Mouse (Mus musculus): Measurements from ENCODE around the gene Tnpo1. TPM values are rescaled to one million over a fixed set of nuclear protein-coding genes. Genes with fewer than 3 reads are reported as not detected.
A peak's percentile ranks its signal among the peaks of the same experiment; 100 is the strongest.

Gene Tnpo1
- 48.8 and 50.0 TPM in 2 replicates for polyA plus RNA-seq (2015; fragmentation: Nextera tagmentation; extraction: Ambion mirVana)

- H3K9ac ChIP-seq, result peak within 1 kb of the TSS; percentile 100
- ATAC-seq (ENCODE audit: insufficient number of reproducible peaks, low FRiP score, low TSS enrichment, low read depth), result peak; percentile 95
- H3K4me1 ChIP-seq, result peaks cover 26% of the 10 kb centered on the region
- peak within 1 kb of the TSS; percentile 98 for H3K27ac ChIP-seq (replicated peaks)
- no peaks in the 10 kb centered on the region for H3K27me3 ChIP-seq
- 0 out of 2 replicates have a peak, but pooled peaks cover 9% of the 10 kb centered on the region for H3K36me3 ChIP-seq
- H3K4me2 ChIP-seq (replicated peaks), result peak within 1 kb of the TSS; percentile 73
- peak within 1 kb of the TSS; percentile 78 for H3K4me3 ChIP-seq (replicated peaks)
- under 1% methylated on average over 70 of the region's 75 CpGs for WGBS
- H3K9me3 ChIP-seq (replicated peaks), result no peaks in the 10 kb centered on the region
Observed at GRCm38 (mm10) chr13:98926213-98926957, at the start of gene Tnpo1. Gene Tnpo1 (minus strand): TSS chr13:98926384.

GRCm38 (mm10) chr13:98972090-98972489 is 45.9 kb upstream of the Tnpo1 start:
- WGBS, result 84% methylated on average over 3 of the region's 3 CpGs
- Histone ChIP-seq H3K27ac (replicated peaks) (no peak overlapping the region), H3K27me3 (no peaks in the 10 kb centered on the region), H3K4me1 (no peaks in the 10 kb centered on the region), H3K4me3 (replicated peaks) (no peak overlapping the region), H3K9me3 (replicated peaks) (no peaks in the 10 kb centered on the region), H3K4me2 (replicated peaks) (no peak overlapping the region), H3K9ac (no peak overlapping the region), H3K36me3 (no peaks in the 10 kb centered on the region)
- ATAC-seq (ENCODE audit: insufficient number of reproducible peaks, low FRiP score, low TSS enrichment, low read depth), result no peak

- H3K27me3 ChIP-seq, result no peaks in the 10 kb centered on the region
- no peaks in the 10 kb centered on the region for H3K36me3 ChIP-seq
- ATAC-seq (ENCODE audit: insufficient number of reproducible peaks, low FRiP score, low TSS enrichment, low read depth), result no peak
- H3K4me1 ChIP-seq, result no peaks in the 10 kb centered on the region
- no peak overlapping the region for H3K27ac ChIP-seq (replicated peaks)
- WGBS, result 59% methylated on average over 5 of the region's 5 CpGs
- H3K9me3 ChIP-seq (replicated peaks), result no peaks in the 10 kb centered on the region
- H3K9ac ChIP-seq, result no peak overlapping the region
- H3K4me2 ChIP-seq (replicated peaks), result no peak overlapping the region
- H3K4me3 ChIP-seq (replicated peaks), result no peak overlapping the region
Observed at GRCm38 (mm10) chr13:98971641-98972040, 45.5 kb upstream of the Tnpo1 start.

- no peak overlapping the region for H3K27ac ChIP-seq (replicated peaks)
- H3K27me3 ChIP-seq, result no peaks in the 10 kb centered on the region
- H3K4me1 ChIP-seq, result no peaks in the 10 kb centered on the region
- H3K9me3 ChIP-seq (replicated peaks), result no peaks in the 10 kb centered on the region
- WGBS, result 61% methylated on average over 4 of the region's 4 CpGs
- H3K4me2 ChIP-seq (replicated peaks), result no peak overlapping the region
- ATAC-seq (ENCODE audit: insufficient number of reproducible peaks, low FRiP score, low TSS enrichment, low read depth), result no peak
- H3K36me3 ChIP-seq, result no peaks in the 10 kb centered on the region
- H3K4me3 ChIP-seq (replicated peaks), result no peak overlapping the region
- H3K9ac ChIP-seq, result no peak overlapping the region
Observed at GRCm38 (mm10) chr13:98968517-98968916, 42.3 kb upstream of the Tnpo1 start.

GRCm38 (mm10) chr13:98967942-98968341 is 41.8 kb upstream of the Tnpo1 start:
- Histone ChIP-seq H3K4me1 (no peaks in the 10 kb centered on the region), H3K9ac (no peak overlapping the region), H3K9me3 (replicated peaks) (no peaks in the 10 kb centered on the region), H3K4me2 (replicated peaks) (no peak overlapping the region), H3K4me3 (replicated peaks) (no peak overlapping the region), H3K27ac (replicated peaks) (no peak overlapping the region), H3K27me3 (no peaks in the 10 kb centered on the region), H3K36me3 (no peaks in the 10 kb centered on the region)
- 80% methylated on average over 6 of the region's 6 CpGs for WGBS
- no peak for ATAC-seq (ENCODE audit: insufficient number of reproducible peaks, low FRiP score, low TSS enrichment, low read depth)

- Histone ChIP-seq H3K27me3 (no peaks in the 10 kb centered on the region), H3K36me3 (no peaks in the 10 kb centered on the region), H3K4me1 (no peaks in the 10 kb centered on the region), H3K4me3 (replicated peaks) (no peak overlapping the region), H3K4me2 (replicated peaks) (no peak overlapping the region), H3K27ac (replicated peaks) (no peak overlapping the region), H3K9ac (no peak overlapping the region), H3K9me3 (replicated peaks) (no peaks in the 10 kb centered on the region)
- WGBS, result 82% methylated on average over 5 of the region's 5 CpGs
- no peak for ATAC-seq (ENCODE audit: insufficient number of reproducible peaks, low FRiP score, low TSS enrichment, low read depth)
Observed at GRCm38 (mm10) chr13:98966583-98966982, 40.4 kb upstream of the Tnpo1 start.

GRCm38 (mm10) chr13:98963612-98964011 is 37.4 kb upstream of the Tnpo1 start:
- no peaks in the 10 kb centered on the region for H3K9me3 ChIP-seq (replicated peaks)
- H3K27me3 ChIP-seq, result no peaks in the 10 kb centered on the region
- H3K9ac ChIP-seq, result no peak overlapping the region
- no peak for ATAC-seq (ENCODE audit: insufficient number of reproducible peaks, low FRiP score, low TSS enrichment, low read depth)
- no peaks in the 10 kb centered on the region for H3K36me3 ChIP-seq
- H3K4me2 ChIP-seq (replicated peaks), result no peak overlapping the region
- no peaks in the 10 kb centered on the region for H3K4me1 ChIP-seq
- H3K27ac ChIP-seq (replicated peaks), result no peak overlapping the region
- no peak overlapping the region for H3K4me3 ChIP-seq (replicated peaks)
- WGBS, result 100% methylated on average over 1 of the region's 1 CpGs

- 69% methylated on average over 2 of the region's 2 CpGs for WGBS
- H3K9me3 ChIP-seq (replicated peaks), result no peaks in the 10 kb centered on the region
- no peak overlapping the region for H3K9ac ChIP-seq
Observed at GRCm38 (mm10) chr13:98958177-98958576, 32.0 kb upstream of the Tnpo1 start.

GRCm38 (mm10) chr13:98956209-98956608 is 30.0 kb upstream of the Tnpo1 start:
- no peak overlapping the region for H3K4me2 ChIP-seq (replicated peaks)
- no peak overlapping the region for H3K9ac ChIP-seq
- no peaks in the 10 kb centered on the region for H3K9me3 ChIP-seq (replicated peaks)
- H3K27ac ChIP-seq (replicated peaks), result no peak overlapping the region
- no peaks in the 10 kb centered on the region for H3K4me1 ChIP-seq
- no peaks in the 10 kb centered on the region for H3K36me3 ChIP-seq
- ATAC-seq (ENCODE audit: insufficient number of reproducible peaks, low FRiP score, low TSS enrichment, low read depth), result no peak
- H3K27me3 ChIP-seq, result no peaks in the 10 kb centered on the region
- 92% methylated on average over 2 of the region's 2 CpGs for WGBS
- H3K4me3 ChIP-seq (replicated peaks), result no peak overlapping the region

More at GRCm38 (mm10) chr13:98958177-98958576, 32.0 kb upstream of the Tnpo1 start:
- no peak for ATAC-seq (ENCODE audit: insufficient number of reproducible peaks, low FRiP score, low TSS enrichment, low read depth)
- no peak overlapping the region for H3K27ac ChIP-seq (replicated peaks)
- H3K27me3 ChIP-seq, result no peaks in the 10 kb centered on the region
- H3K4me1 ChIP-seq, result no peaks in the 10 kb centered on the region
- H3K4me3 ChIP-seq (replicated peaks), result no peak overlapping the region
- no peak overlapping the region for H3K4me2 ChIP-seq (replicated peaks)
- H3K36me3 ChIP-seq, result no peaks in the 10 kb centered on the region

GRCm38 (mm10) chr13:98955676-98956075 is 29.5 kb upstream of the Tnpo1 start:
- Histone ChIP-seq H3K9me3 (replicated peaks) (no peaks in the 10 kb centered on the region), H3K4me3 (replicated peaks) (no peak overlapping the region), H3K27ac (replicated peaks) (no peak overlapping the region), H3K4me1 (no peaks in the 10 kb centered on the region), H3K4me2 (replicated peaks) (no peak overlapping the region), H3K27me3 (no peaks in the 10 kb centered on the region), H3K9ac (no peak overlapping the region), H3K36me3 (no peaks in the 10 kb centered on the region)
- no peak for ATAC-seq (ENCODE audit: insufficient number of reproducible peaks, low FRiP score, low TSS enrichment, low read depth)
- 64% methylated on average over 6 of the region's 6 CpGs for WGBS

GRCm38 (mm10) chr13:98955226-98955625 is 29.0 kb upstream of the Tnpo1 start:
- WGBS, result 51% methylated on average over 5 of the region's 5 CpGs
- H3K9me3 ChIP-seq (replicated peaks), result no peaks in the 10 kb centered on the region
- no peak for ATAC-seq (ENCODE audit: insufficient number of reproducible peaks, low FRiP score, low TSS enrichment, low read depth)
- H3K4me1 ChIP-seq, result no peaks in the 10 kb centered on the region
- H3K27me3 ChIP-seq, result no peaks in the 10 kb centered on the region
- H3K9ac ChIP-seq, result no peak overlapping the region
- no peak overlapping the region for H3K4me3 ChIP-seq (replicated peaks)
- H3K36me3 ChIP-seq, result no peaks in the 10 kb centered on the region
- H3K4me2 ChIP-seq (replicated peaks), result no peak overlapping the region
- H3K27ac ChIP-seq (replicated peaks), result no peak overlapping the region

GRCm38 (mm10) chr13:98953830-98954229 is 27.6 kb upstream of the Tnpo1 start:
- no peak overlapping the region for H3K27ac ChIP-seq (replicated peaks)
- H3K9ac ChIP-seq, result no peak overlapping the region
- H3K4me2 ChIP-seq (replicated peaks), result no peak overlapping the region
- H3K4me3 ChIP-seq (replicated peaks), result no peak overlapping the region
- no peaks in the 10 kb centered on the region for H3K27me3 ChIP-seq
- no peaks in the 10 kb centered on the region for H3K36me3 ChIP-seq
- no peak for ATAC-seq (ENCODE audit: insufficient number of reproducible peaks, low FRiP score, low TSS enrichment, low read depth)
- H3K4me1 ChIP-seq, result no peaks in the 10 kb centered on the region
- WGBS, result 58% methylated on average over 5 of the region's 5 CpGs
- no peaks in the 10 kb centered on the region for H3K9me3 ChIP-seq (replicated peaks)

Data from embryonic facial prominence, embryonic 15.5 days (tissue).